Mouse (Mus musculus): ENCODE data around the gene Hs6st2. TPM values are rescaled to one million over a fixed set of nuclear protein-coding genes. Genes with fewer than 3 reads are reported as not detected.

The Hs6st2 gene
- total RNA-seq, 1 experiment from 2014 or later: not detected

DNA sequence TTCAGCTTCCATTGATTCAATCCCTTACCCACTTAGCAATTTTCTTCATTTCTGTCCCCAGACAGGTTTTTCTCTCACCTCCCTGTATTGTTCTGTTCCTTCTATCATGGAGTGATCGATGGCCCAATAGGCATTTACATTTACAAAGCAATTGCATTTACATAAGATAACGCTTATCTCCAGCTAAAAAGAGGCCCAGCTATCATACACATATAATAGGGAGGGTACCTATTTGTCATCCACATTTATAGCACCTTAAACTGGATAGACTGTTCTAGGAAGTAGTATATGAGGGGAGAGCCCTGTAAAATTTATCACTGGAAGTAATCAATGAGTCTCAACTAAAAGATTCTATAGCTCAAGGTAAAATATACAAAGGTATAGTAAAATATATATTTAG is 271.4 kb downstream of the Hs6st2 start:
- ATAC-seq (ENCODE audit: extremely low read depth, insufficient number of reproducible peaks, low FRiP score, poor library complexity, severe bottlenecking): no peak

DNA sequence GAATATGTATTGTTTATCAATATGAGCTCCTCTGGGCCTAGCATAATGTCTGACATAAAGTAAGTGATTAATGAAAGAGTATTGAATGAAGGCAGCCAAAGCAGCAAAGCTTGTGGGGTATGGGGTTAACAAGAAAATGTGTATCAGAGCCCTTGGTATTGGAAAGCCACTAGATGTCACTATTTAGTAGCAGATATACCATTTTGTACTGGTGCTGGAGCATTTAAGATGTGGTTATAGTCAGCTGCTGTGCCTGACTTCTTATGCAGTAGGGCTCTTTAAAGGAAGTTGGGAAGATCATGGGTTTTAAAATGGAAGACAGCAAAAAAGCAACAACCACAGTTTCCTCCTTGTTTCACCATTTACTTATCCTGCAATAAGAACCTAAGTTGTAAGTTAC is 284.2 kb downstream of the Hs6st2 start:
- ATAC-seq (ENCODE audit: extremely low read depth, insufficient number of reproducible peaks, low FRiP score, poor library complexity, severe bottlenecking): no peak

DNA sequence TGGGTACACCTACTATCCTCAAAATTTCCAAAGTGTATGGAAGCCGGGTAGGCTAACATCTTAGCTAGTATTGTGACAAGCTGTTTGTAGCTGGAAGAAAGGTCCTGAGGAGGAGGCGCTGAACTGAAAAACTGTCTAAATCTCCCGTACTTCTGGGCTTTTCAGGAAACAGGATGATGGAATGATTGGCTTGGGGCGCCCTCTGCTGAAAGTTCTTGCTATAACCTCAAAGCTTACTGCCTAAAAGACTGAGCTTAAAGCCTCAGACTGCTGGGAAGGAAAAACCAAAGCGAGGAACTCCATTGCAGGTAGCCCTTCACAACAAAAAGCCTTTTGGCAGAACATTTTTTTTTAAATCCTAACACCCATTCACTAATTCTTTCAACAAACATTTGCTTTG is 307.0 kb downstream of the Hs6st2 start:
- ATAC-seq (ENCODE audit: extremely low read depth, insufficient number of reproducible peaks, low FRiP score, poor library complexity, severe bottlenecking): no peak

DNA sequence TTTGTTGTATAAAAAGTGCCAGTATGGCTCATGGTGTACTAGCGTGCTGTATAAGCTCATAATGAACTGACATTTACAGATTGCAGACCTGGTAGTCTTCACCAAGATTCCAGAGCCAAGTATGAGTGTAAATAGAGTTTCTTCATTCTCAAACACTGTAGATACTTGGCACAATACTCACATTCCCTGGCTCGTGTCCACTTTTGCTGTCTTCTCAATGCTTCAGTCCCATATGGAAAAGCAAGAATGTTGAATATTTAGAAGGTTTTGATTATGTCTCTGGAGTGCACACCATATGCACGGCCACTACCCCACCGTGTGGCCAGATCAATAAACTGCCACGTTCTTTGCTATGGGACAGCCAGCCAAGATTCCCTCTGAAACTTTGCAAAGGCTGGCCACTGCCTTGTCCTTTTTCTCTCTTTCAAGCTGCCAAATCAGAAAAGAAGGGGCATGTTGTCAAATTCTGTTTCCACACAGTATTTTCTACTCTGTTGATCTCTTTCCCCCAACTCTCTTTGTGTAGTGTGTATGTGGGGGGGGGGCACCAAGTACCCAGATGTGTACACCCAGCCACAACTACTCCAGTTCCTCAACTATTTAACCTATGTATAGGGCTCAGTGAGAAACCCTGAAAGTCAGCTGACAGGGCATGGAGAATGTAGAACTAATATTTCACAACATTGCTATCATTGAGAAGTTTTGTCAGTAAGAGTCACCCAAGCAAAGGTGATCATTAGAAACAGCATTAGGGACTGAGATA is 309.0 kb downstream of the Hs6st2 start:
- no peak for ATAC-seq (ENCODE audit: extremely low read depth, insufficient number of reproducible peaks, low FRiP score, poor library complexity, severe bottlenecking)

DNA sequence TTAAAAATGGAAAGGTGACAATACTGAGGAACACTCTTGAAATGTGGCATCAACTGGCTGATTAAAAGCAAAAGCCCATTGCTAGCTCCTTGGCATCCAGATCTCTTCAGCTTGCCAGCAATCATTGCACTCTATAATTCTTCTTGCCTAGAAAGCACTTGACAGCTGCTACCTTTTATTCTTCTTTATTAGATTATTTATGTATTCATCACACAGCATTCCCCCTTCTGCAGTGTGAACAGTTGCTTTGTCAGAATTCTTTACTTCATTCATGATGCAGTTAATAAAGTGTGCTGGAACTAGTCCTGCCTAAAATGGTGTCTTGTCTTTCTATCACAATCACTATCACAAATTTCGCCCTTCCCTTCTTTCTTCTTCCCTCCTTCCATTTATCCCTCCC is 332.0 kb downstream of the Hs6st2 start:
- ATAC-seq (ENCODE audit: extremely low read depth, insufficient number of reproducible peaks, low FRiP score, poor library complexity, severe bottlenecking): no peak

DNA sequence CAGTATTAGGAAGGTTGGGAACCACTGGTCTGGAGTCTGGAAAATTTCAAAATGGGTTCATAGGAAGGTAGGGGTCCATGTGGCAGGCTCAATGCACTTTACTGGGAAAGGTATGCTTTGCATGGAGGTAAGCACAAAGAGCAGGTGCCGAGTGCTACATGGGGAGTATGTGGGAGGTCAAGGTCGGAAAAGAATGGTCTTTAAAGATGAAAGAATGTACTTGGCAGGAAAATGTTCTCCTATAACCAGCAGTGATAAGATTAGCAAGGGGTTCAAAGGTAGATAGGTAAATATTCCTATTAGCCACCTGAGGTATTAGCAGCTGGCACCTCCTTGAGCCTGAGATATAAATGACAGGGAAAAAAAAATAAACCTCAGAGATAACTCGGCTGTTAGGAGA is 338.1 kb downstream of the Hs6st2 start:
- no peak for ATAC-seq (ENCODE audit: extremely low read depth, insufficient number of reproducible peaks, low FRiP score, poor library complexity, severe bottlenecking)

Other genes starting within 250 kb of the Hs6st2 start
- not detected in 2 replicates for gene Usp26, start 119.4 kb upstream of the Hs6st2 start, total RNA-seq (2017)

All from neutrophil, adult 5-6 weeks (primary cell).